Mouse (Mus musculus) hindbrain, postnatal 0 days (tissue): ENCODE results near the gene Tbce. TPM values are rescaled to one million over a fixed set of nuclear protein-coding genes. Genes with fewer than 3 reads are reported as not detected.
A peak's percentile ranks its signal among the peaks of the same experiment; 100 is the strongest.

Experiments
- ATAC-seq: fragments of 200-750 bp; cut with Nextera tagmentation; 2 replicates; pipeline ENCODE4 v1.8.0; 2017; ENCODE audit warnings: mild to moderate bottlenecking, moderate TSS enrichment, moderate library complexity
- DNase-seq: peaks from one replicate; pipeline ENCODE4 v3.0.0-alpha.2; 2015; ENCODE audit warnings: low spot score
- H3K27ac ChIP-seq: fragments of 300-500 bp; sonication (generic); 2 replicates; pipeline ENCODE4 v1.5.1; 2014; ENCODE audit warnings: mild to moderate bottlenecking
- H3K27me3 ChIP-seq: fragments of 300-500 bp; sonication (generic); 2 replicates; pipeline ENCODE4 v1.6.1; 2014; ENCODE audit warnings: low read length, mixed read lengths; ENCODE audit not compliant: insufficient read depth
- H3K36me3 ChIP-seq: fragments of 300-500 bp; sonication (generic); 2 replicates; pipeline ENCODE4 v1.6.1; 2014; ENCODE audit warnings: low read length, mixed read lengths; ENCODE audit not compliant: insufficient read depth
- H3K4me1 ChIP-seq: fragments of 300-500 bp; sonication (generic); 2 replicates; pipeline ENCODE4 v1.6.1; 2014; ENCODE audit warnings: antibody characterized with exemption, low read length, mixed read lengths; ENCODE audit not compliant: insufficient read depth
- H3K4me2 ChIP-seq: fragments of 300-500 bp; sonication (generic); 2 replicates; pipeline ENCODE4 v1.6.1; 2014; ENCODE audit warnings: low read depth, mild to moderate bottlenecking, low read length, moderate library complexity, mixed read lengths
- H3K4me3 ChIP-seq: fragments of 300-500 bp; sonication (generic); 2 replicates; pipeline ENCODE4 v1.5.1; 2014; ENCODE audit warnings: low read length
- H3K9ac ChIP-seq: fragments of 300-500 bp; sonication (generic); replicated peaks from 2 replicates; pipeline ENCODE4 v1.6.1; 2014; ENCODE audit warnings: mild to moderate bottlenecking, low read length, moderate library complexity, mixed read lengths
- H3K9me3 ChIP-seq: fragments of 300-500 bp; sonication (generic); 2 replicates; pipeline ENCODE4 v1.6.1; 2016; ENCODE audit warnings: low read length, mixed read lengths
- CTCF ChIP-seq: IDR thresholded peaks from 2 replicates; pipeline ENCODE4 v1.5.1; 2016; ENCODE audit warnings: antibody characterized with exemption, control low read depth, low read depth
- WGBS: fragments of 180-500 bp; shearing (Covaris S2); extraction: QIAGEN DNeasy Blood & Tissue Kit; methylation state at CpG from one replicate; pipeline ENCODE4 v1.1.7; 2014; 5-methylcytosine and 5-hydroxymethylcytosine counted together
- polyA plus RNA-seq: library from polyadenylated mRNA; unstranded; fragments of >200 nt; fragmentation: Nextera tagmentation; extraction: Ambion mirVana; gene quantifications from 2 replicates; pipeline ENCODE4 v1.2.1, GENCODE M21; 2015
- total RNA-seq: library from RNA; depleted of rRNA; stranded (reverse); fragments of >200 nt; gene quantifications from 2 replicates; pipeline ENCODE4 v1.2.3, GENCODE M21; 2014

Tbce gene
- total and polyA plus RNA-seq, 2 experiments from 2014 or later: 60.2 to 79.1 TPM

- TF ChIP-seq CTCF: no peak
- Histone ChIP-seq H3K9me3 (no peaks in the 10 kb centered on the region), H3K36me3 (peaks cover 17% of the 10 kb centered on the region), H3K27ac (no peak overlapping the region), H3K27me3 (no peaks in the 10 kb centered on the region), H3K4me3 (no peak overlapping the region), H3K9ac (no peak overlapping the region), H3K4me2 (no peak overlapping the region), H3K4me1 (no peaks in the 10 kb centered on the region)
- ATAC-seq (no peak), DNase-seq (no peak)
- WGBS: 91% methylated on average over 6 of the region's 6 CpGs
Measured at GRCm38 (mm10) chr13:14015609-14016008, 23.8 kb downstream of the Tbce start.

DNA sequence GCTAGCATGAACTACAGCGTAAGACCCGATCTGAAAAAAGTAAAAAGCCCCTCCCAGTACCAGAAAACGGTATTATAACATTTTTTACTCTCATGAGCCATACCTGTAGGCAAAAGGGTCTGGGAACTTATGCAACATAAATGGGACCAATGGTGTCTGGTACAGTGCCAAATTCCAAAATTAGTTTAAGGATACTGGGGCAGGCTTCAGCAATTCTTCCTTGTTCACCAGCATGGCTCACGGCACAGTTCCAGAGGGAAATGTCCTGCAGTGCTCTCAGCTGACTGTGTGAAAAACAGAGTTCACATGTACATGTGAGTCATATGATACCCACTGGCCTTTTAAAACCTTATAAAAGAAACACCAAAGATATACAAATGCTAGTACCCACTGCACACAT lies 24.9 kb downstream of the Tbce start:
- TF ChIP-seq CTCF: no peak
- H3K27ac ChIP-seq: no peak overlapping the region
- H3K4me3 ChIP-seq: no peak overlapping the region
- DNase-seq: no peak
- no peak for ATAC-seq
- H3K4me1 ChIP-seq: no peaks in the 10 kb centered on the region
- WGBS: 93% methylated on average over 4 of the region's 4 CpGs
- no peak overlapping the region for H3K9ac ChIP-seq
- H3K36me3 ChIP-seq: peaks cover 14% of the 10 kb centered on the region
- H3K4me2 ChIP-seq: no peak overlapping the region
- H3K9me3 ChIP-seq: no peaks in the 10 kb centered on the region
- H3K27me3 ChIP-seq: no peaks in the 10 kb centered on the region

GRCm38 (mm10) chr13:14014001-14014400 lies 25.4 kb downstream of the Tbce start:
- H3K9me3 ChIP-seq: no peaks in the 10 kb centered on the region
- no peak overlapping the region for H3K9ac ChIP-seq
- DNase-seq: no peak
- peaks cover 14% of the 10 kb centered on the region for H3K36me3 ChIP-seq
- no peak for ATAC-seq
- no peaks in the 10 kb centered on the region for H3K4me1 ChIP-seq
- TF ChIP-seq CTCF: no peak
- no peak overlapping the region for H3K27ac ChIP-seq
- no peak overlapping the region for H3K4me3 ChIP-seq
- WGBS: 97% methylated on average over 2 of the region's 2 CpGs
- no peaks in the 10 kb centered on the region for H3K27me3 ChIP-seq
- H3K4me2 ChIP-seq: no peak overlapping the region

GRCm38 (mm10) chr13:14011454-14011995 lies 27.9 kb downstream of the Tbce start:
- ATAC-seq (no peak), DNase-seq (no peak)
- H3K9me3 ChIP-seq: no peaks in the 10 kb centered on the region
- H3K4me3 ChIP-seq: no peak overlapping the region
- H3K4me1 ChIP-seq: no peaks in the 10 kb centered on the region
- peaks cover 9% of the 10 kb centered on the region; the same call in 1 of the 2 replicates for H3K36me3 ChIP-seq
- H3K27me3 ChIP-seq: no peaks in the 10 kb centered on the region
- H3K9ac ChIP-seq: no peak overlapping the region
- TF ChIP-seq CTCF: no peak
- no peak overlapping the region for H3K27ac ChIP-seq
- H3K4me2 ChIP-seq: no peak overlapping the region
- WGBS: 97% methylated on average over 4 of the region's 4 CpGs

DNA sequence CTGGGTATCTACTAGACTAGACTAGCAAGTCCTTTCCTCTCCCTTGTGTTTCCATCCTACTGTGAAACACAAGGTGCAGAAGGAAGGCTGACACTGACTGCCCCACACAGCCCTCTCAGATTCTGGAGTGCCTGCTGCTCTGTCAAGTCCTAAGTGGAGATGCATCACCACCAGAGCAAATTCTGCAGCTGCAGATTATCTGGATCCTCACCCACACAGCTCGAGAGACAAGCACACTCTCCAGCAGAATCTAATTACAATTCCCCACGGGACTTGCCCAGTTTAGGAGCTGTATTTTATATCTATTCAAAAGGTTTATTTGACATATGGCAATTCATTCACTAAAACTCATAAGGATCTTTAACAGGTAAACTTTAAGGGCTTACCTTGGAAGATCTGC lies 33.4 kb downstream of the Tbce start:
- no peak for TF ChIP-seq CTCF

GRCm38 (mm10) chr13:14004999-14005398 lies 34.4 kb downstream of the Tbce start:
- TF ChIP-seq CTCF: no peak
- ATAC-seq (no peak), DNase-seq (no peak)
- H3K36me3 ChIP-seq: peaks cover 26% of the 10 kb centered on the region; the same call in 1 of the 2 replicates
- WGBS: 88% methylated on average over 5 of the region's 5 CpGs
- no peak overlapping the region for H3K27ac ChIP-seq
- no peak overlapping the region for H3K4me3 ChIP-seq
- no peaks in the 10 kb centered on the region for H3K4me1 ChIP-seq
- H3K9me3 ChIP-seq: no peaks in the 10 kb centered on the region
- no peak overlapping the region for H3K4me2 ChIP-seq
- no peaks in the 10 kb centered on the region for H3K27me3 ChIP-seq
- no peak overlapping the region for H3K9ac ChIP-seq

More for the DNA sequence above, 33.4 kb downstream of the Tbce start:
- WGBS: 67% methylated on average over 2 of the region's 2 CpGs
- no peaks in the 10 kb centered on the region for H3K4me1 ChIP-seq
- no peak overlapping the region for H3K4me2 ChIP-seq
- no peak overlapping the region for H3K4me3 ChIP-seq
- H3K27me3 ChIP-seq: no peaks in the 10 kb centered on the region
- no peaks in the 10 kb centered on the region for H3K9me3 ChIP-seq
- H3K27ac ChIP-seq: no peak overlapping the region
- H3K36me3 ChIP-seq: peaks cover 20% of the 10 kb centered on the region; the same call in 1 of the 2 replicates
- DNase-seq (no peak), ATAC-seq (no peak)
- no peak overlapping the region for H3K9ac ChIP-seq

DNA sequence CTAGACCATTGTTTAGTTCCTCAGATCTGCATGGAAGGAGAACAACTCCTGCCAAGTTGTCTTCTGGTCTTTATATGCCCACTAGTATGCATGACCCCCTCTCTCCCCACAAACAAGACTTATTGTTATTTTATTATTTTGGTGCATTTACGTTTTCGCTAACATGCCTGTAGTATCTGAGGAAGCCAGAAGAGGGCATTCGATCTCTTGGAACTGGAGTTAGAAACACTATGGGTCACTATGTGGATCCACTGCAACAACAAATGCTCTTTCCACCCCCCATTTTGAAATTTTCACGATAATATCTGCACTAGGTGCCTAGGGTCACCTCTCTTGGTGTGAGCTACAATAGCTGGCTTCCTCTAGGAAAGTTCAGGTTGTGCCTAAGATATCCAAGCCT lies 35.4 kb downstream of the Tbce start:
- no peak overlapping the region for H3K4me3 ChIP-seq
- H3K9me3 ChIP-seq: no peaks in the 10 kb centered on the region
- 72% methylated on average over 4 of the region's 4 CpGs for WGBS
- no peak for ATAC-seq
- H3K27ac ChIP-seq: no peak overlapping the region
- H3K36me3 ChIP-seq: peaks cover 29% of the 10 kb centered on the region; the same call in 1 of the 2 replicates
- TF ChIP-seq CTCF: peak; percentile 56
- H3K4me1 ChIP-seq: no peaks in the 10 kb centered on the region
- no peak overlapping the region for H3K4me2 ChIP-seq
- H3K9ac ChIP-seq: no peak overlapping the region
- H3K27me3 ChIP-seq: no peaks in the 10 kb centered on the region
- DNase-seq: peak; percentile 20
